ENCODE assay signal across 9 mouse cellular contexts in the genomic region with DNA sequence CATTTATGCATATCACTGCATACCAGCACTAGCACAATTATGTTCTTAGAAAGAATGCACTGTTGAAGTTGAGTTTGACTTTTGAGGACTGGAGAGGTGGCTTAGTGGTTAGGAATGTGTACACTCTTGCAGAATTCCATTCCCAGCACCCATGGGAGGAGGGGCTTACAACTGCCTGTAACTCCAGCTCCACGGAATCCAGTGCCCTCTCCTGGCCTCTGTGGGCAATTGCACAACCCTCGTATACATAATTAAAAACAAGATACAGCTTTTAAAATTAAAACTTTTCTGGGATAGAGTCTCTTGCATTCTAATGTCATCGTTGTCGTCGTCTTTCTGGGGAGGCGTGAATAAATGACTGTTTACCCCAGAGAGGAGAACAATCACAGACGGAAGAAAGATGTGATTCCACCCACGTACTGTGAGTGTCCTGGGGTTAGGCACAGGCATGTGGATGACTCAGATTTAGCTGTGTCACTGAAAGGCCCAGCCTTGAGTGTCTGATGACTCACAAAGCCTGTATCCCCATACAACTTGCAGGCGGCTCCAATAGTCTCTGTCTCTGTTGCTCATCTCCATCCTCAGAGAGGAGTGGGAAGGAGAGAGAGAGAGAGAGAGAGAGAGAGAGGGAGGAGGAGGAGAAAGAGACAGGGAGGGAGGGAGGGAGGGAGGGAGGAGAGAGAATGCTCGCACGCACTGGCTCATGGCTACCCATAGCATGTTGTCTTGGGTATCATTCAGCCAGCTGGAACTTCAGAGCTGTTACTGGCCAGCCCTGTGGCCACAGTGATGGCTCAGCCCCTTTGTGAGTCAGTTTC. TPM values are rescaled to one million over a fixed set of nuclear protein-coding genes. Genes with fewer than 3 reads are reported as not detected.
DNase-seq lines count a peak whose midpoint lies in the region; ATAC-seq and TF ChIP-seq lines count a peak whose summit lies in the region.
"Had no signal": no experiment of that assay in that cellular context is flagged by ENCODE, and none has a peak within 500 bp of the region (broad histone marks: within the 10 kb centered on the region; RNA-seq: fewer than 3 reads in every experiment).

No protein-coding gene starts in this region.

- no peak for ATAC-seq in cerebellum, adult (ENCODE audit: insufficient number of reproducible peaks, low FRiP score, low TSS enrichment)
- ATAC-seq in inflammation-experienced regulatory T-cells, adult 6 months, result no peak

- no peaks in the 10 kb centered on the region for H3K36me3 ChIP-seq in E14TG2a.4 (ENCODE audit: insufficient read depth, low read length)

- DNase-seq in left cerebral cortex, adult 18-20 months (ENCODE audit: low spot score in 2 of 2), result peak; percentile 16 to 43
- DNase-seq in left cerebral cortex, postnatal 10 days (ENCODE audit: extremely low spot score in 1 of 2, low spot score in 2 of 2), result no peak
- DNase-seq in adrenal gland, adult (ENCODE audit: inconsistent age in 2 of 2, low spot score in 1 of 2), result peak; percentile 79 to 90
- DNase-seq in layer of hippocampus, postnatal 36 days, result peak; percentile 8 to 14
- DNase-seq in thymus, postnatal 0 days (ENCODE audit: low spot score), result no peak
- DNase-seq: cerebellum, postnatal 25 days had no signal

- intact Hi-C loops in left cerebral cortex, postnatal 10 days (cut with DNase I), result no loop called here

- peak; percentile 93 for TF ChIP-seq CTCF in E14TG2a.4 (conservative IDR thresholded peaks at IDR 0.05; ENCODE audit: low read length)

- no peak overlapping the region for H3K4me3 ChIP-seq in E14TG2a.4 (replicated peaks; ENCODE audit: low read length)

- peaks cover 62% of the 10 kb centered on the region for H3K4me1 ChIP-seq in E14TG2a.4 (replicated peaks; ENCODE audit: low read depth, low read length)

- H3K9me3 ChIP-seq in E14TG2a.4 (ENCODE audit: low read length), result no peaks in the 10 kb centered on the region

- no peaks in the 10 kb centered on the region for H3K27me3 ChIP-seq in E14TG2a.4 (ENCODE audit: insufficient read depth, low read length)

RNA-seq across cellular contexts. Expression of a gene that starts 41.1 kb away (rescaled TPM):
- total RNA-seq in left cerebral cortex, adult 18-20 months (2021), result 100 to 1,000 TPM; 201 to 202 TPM
- total RNA-seq in left cerebral cortex, postnatal 10 days (2021), result 100 to 1,000 TPM; 181 to 201 TPM
- total RNA-seq in layer of hippocampus, postnatal 36 days (2021), result 100 to 1,000 TPM; 191 to 208 TPM
- polyA plus RNA-seq in thymus, postnatal 0 days (2015; fragmentation: Nextera tagmentation; extraction: Ambion mirVana), result 54.7 and 64.9 TPM in 2 replicates
- polyA plus RNA-seq in inflammation-experienced regulatory T-cells, adult 6 months (2017; shearing (Covaris generic)), result 100 to 1,000 TPM; 143 to 156 (median 151) TPM

RNA-seq across cellular contexts. Expression of a gene that starts 41.8 kb away (rescaled TPM):
- total RNA-seq in left cerebral cortex, adult 18-20 months (2021), result 1 to 10 TPM; 2.2 to 3.9 TPM
- 1 to 10 TPM; 1.7 to 1.8 TPM for total RNA-seq in left cerebral cortex, postnatal 10 days (2021)
- 1 to 10 TPM; 2.0 to 3.1 TPM for total RNA-seq in layer of hippocampus, postnatal 36 days (2021)
- 9.8 and 10.4 TPM in 2 replicates for polyA plus RNA-seq in thymus, postnatal 0 days (2015; fragmentation: Nextera tagmentation; extraction: Ambion mirVana)
- polyA plus RNA-seq in inflammation-experienced regulatory T-cells, adult 6 months (2017; shearing (Covaris generic)), result 1 to 10 TPM; 1.7 to 3.1 (median 2.0) TPM

RNA-seq across cellular contexts. Expression of a gene that starts 53.5 kb away (rescaled TPM):
- 10 to 100 TPM in 1 of 2 experiments, 1 to 10 TPM in 1; 9.7 to 10.9 TPM for total RNA-seq in left cerebral cortex, adult 18-20 months (2021)
- 10 to 100 TPM; 35.7 to 37.1 TPM for total RNA-seq in left cerebral cortex, postnatal 10 days (2021)
- 10 to 100 TPM; 12.4 to 15.6 TPM for total RNA-seq in layer of hippocampus, postnatal 36 days (2021)
- polyA plus RNA-seq in thymus, postnatal 0 days (2015; fragmentation: Nextera tagmentation; extraction: Ambion mirVana), result 0.04 and 0.12 TPM in 2 replicates
- polyA plus RNA-seq in inflammation-experienced regulatory T-cells, adult 6 months (2017; shearing (Covaris generic)), result not detected

Comparison
In these comparisons a context has a peak if more than half of its experiments do, and no peak if none do; other contexts are left out.
1. DNase-seq: peak in left cerebral cortex, adult 18-20 months (2 of 2), adrenal gland, adult (2 of 2) and layer of hippocampus, postnatal 36 days (2 of 2); none in left cerebral cortex, postnatal 10 days (0 of 2) and thymus, postnatal 0 days (single experiment).